Mouse (Mus musculus): ENCODE data around the gene Sesn3. TPM values are rescaled to one million over a fixed set of nuclear protein-coding genes. Genes with fewer than 3 reads are reported as not detected.

The Sesn3 gene
- polyA plus RNA-seq, 1 experiment from 2014 or later = 18.5 TPM

GRCm38 (mm10) chr9:14304262-14304968 is 29.5 kb downstream of the Sesn3 start:
- Histone ChIP-seq H3K9me3 (ENCODE audit: control insufficient read depth, low read length) (no peaks in the 10 kb centered on the region), H3K4me1 (ENCODE audit: control insufficient read depth in 2 of 2, insufficient read depth in 2 of 2, low read length in 2 of 2) (peaks cover 2 to 10% of the 10 kb centered on the region in 2 experiments; a peak in 2 of 4 replicates), H3K9ac (ENCODE audit: low read length) (no peak overlapping the region), H3K4me2 (ENCODE audit: low read length) (no peak overlapping the region), H3K27me3 (ENCODE audit: control insufficient read depth, insufficient read depth, low read length) (no peaks in the 10 kb centered on the region), H3K27ac (replicated peaks in 1 of 2; ENCODE audit: control insufficient read depth in 1 of 2, insufficient read depth in 1 of 2, low read depth in 2 of 2, low read length in 2 of 2) (no peak overlapping the region), H3K36me3 (ENCODE audit: control insufficient read depth, insufficient read depth, low read length) (peaks cover 20% of the 10 kb centered on the region), H3K4me3 (ENCODE audit: control insufficient read depth in 1 of 2, insufficient read depth in 1 of 2, low read depth in 1 of 2, low read length in 2 of 2) (no peak overlapping the region)
- ATAC-seq (ENCODE audit: insufficient number of reproducible peaks, insufficient read depth, low FRiP score, low read depth) = no peak
- WGBS = 75% methylated on average over 9 of the region's 9 CpGs

- 57% methylated on average over 3 of the region's 3 CpGs for WGBS
- H3K27ac ChIP-seq (replicated peaks in 1 of 2; ENCODE audit: control insufficient read depth in 1 of 2, insufficient read depth in 1 of 2, low read depth in 2 of 2, low read length in 2 of 2) = no peak overlapping the region
- ATAC-seq (ENCODE audit: insufficient number of reproducible peaks, insufficient read depth, low FRiP score, low read depth) = no peak
These were observed 32.5 kb downstream of the Sesn3 start for GRCm38 (mm10) chr9:14307341-14307740.

DNA sequence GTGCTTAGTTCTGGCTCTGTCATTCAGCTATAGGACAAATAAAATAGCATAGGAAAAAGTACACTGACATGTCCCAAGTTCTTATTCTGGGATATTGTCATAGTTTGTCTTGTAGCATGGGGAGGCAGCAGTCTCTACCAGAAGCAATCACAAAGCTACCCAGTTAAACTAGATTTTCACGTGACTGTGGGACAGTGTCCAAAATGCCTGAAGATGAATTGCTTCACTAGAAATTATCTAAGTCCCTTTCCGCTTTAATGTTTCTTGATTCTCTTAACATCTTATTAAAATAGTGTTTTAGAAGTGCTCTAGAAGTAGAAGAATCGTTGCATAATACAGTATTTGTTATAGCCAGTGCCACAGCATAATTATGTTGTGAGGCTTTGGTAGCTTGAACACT is 39.1 kb downstream of the Sesn3 start:
- 87% methylated on average over 3 of the region's 3 CpGs for WGBS
- Histone ChIP-seq H3K9ac (ENCODE audit: low read length) (no peak overlapping the region), H3K4me2 (ENCODE audit: low read length) (no peak overlapping the region), H3K9me3 (ENCODE audit: control insufficient read depth, low read length) (no peaks in the 10 kb centered on the region), H3K27me3 (ENCODE audit: control insufficient read depth, insufficient read depth, low read length) (no peaks in the 10 kb centered on the region), H3K4me1 (ENCODE audit: control insufficient read depth in 2 of 2, insufficient read depth in 2 of 2, low read length in 2 of 2) (no peaks in the 10 kb centered on the region), H3K4me3 (ENCODE audit: control insufficient read depth in 1 of 2, insufficient read depth in 1 of 2, low read depth in 1 of 2, low read length in 2 of 2) (no peak overlapping the region), H3K27ac (replicated peaks in 1 of 2; ENCODE audit: control insufficient read depth in 1 of 2, insufficient read depth in 1 of 2, low read depth in 2 of 2, low read length in 2 of 2) (no peak overlapping the region), H3K36me3 (ENCODE audit: control insufficient read depth, insufficient read depth, low read length) (peaks cover 61% of the 10 kb centered on the region)
- ATAC-seq (ENCODE audit: insufficient number of reproducible peaks, insufficient read depth, low FRiP score, low read depth) = no peak

More at GRCm38 (mm10) chr9:14307341-14307740, 32.5 kb downstream of the Sesn3 start:
- H3K27me3 ChIP-seq (ENCODE audit: control insufficient read depth, insufficient read depth, low read length) = no peaks in the 10 kb centered on the region
- H3K9ac ChIP-seq (ENCODE audit: low read length) = no peak overlapping the region
- peaks cover 40% of the 10 kb centered on the region for H3K36me3 ChIP-seq (ENCODE audit: control insufficient read depth, insufficient read depth, low read length)
- no peak overlapping the region for H3K4me2 ChIP-seq (ENCODE audit: low read length)
- H3K9me3 ChIP-seq (ENCODE audit: control insufficient read depth, low read length) = no peaks in the 10 kb centered on the region
- no peak overlapping the region for H3K4me3 ChIP-seq (ENCODE audit: control insufficient read depth in 1 of 2, insufficient read depth in 1 of 2, low read depth in 1 of 2, low read length in 2 of 2)
- no peaks in the 10 kb centered on the region for H3K4me1 ChIP-seq (ENCODE audit: control insufficient read depth in 2 of 2, insufficient read depth in 2 of 2, low read length in 2 of 2)

DNA sequence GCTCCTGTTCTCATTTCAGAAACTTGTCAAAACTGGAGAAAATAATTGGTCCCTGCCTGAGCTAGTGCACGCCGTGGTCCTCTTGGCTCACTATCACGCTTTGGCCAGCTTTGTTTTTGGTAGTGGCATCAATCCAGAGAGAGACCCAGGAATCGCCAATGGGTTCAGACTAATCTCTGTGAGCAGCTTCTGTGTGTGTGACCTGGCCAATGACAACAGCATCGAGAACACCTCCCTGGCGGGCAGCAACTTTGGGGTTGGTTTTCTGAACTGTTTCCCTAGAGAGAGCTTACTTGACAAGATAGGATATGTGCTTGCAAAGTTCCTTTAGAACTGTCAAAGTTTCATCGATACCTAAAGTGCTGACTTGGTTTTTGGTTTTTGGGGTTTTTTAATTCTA is 39.6 kb downstream of the Sesn3 start:
- H3K9me3 ChIP-seq (ENCODE audit: control insufficient read depth, low read length) = no peaks in the 10 kb centered on the region
- ATAC-seq (ENCODE audit: insufficient number of reproducible peaks, insufficient read depth, low FRiP score, low read depth) = no peak
- peaks cover 61% of the 10 kb centered on the region for H3K36me3 ChIP-seq (ENCODE audit: control insufficient read depth, insufficient read depth, low read length)
- H3K4me1 ChIP-seq (ENCODE audit: control insufficient read depth in 2 of 2, insufficient read depth in 2 of 2, low read length in 2 of 2) = no peaks in the 10 kb centered on the region
- WGBS = 76% methylated on average over 7 of the region's 7 CpGs
- no peaks in the 10 kb centered on the region for H3K27me3 ChIP-seq (ENCODE audit: control insufficient read depth, insufficient read depth, low read length)
- no peak overlapping the region for H3K4me2 ChIP-seq (ENCODE audit: low read length)
- H3K4me3 ChIP-seq (ENCODE audit: control insufficient read depth in 1 of 2, insufficient read depth in 1 of 2, low read depth in 1 of 2, low read length in 2 of 2) = no peak overlapping the region
- H3K9ac ChIP-seq (ENCODE audit: low read length) = no peak overlapping the region
- H3K27ac ChIP-seq (replicated peaks in 1 of 2; ENCODE audit: control insufficient read depth in 1 of 2, insufficient read depth in 1 of 2, low read depth in 2 of 2, low read length in 2 of 2) = no peak overlapping the region

DNA sequence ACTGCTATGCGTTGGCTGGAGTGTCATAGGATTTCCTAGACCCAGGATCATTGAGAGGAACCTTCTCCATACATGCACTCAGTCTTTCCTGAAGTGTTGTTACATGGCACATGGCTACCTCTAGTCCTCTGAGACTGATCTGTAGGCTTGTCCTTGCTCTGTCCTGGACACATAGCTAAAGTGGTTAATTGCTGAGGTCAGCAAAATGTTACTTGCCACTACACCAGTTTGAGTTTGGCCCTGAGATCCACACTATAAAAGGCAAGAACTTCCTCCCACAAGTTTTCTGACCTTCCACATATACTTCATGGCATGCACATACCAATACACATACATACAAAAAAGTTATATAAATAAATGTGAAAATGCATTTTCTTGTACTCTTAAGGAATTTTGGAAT is 41.8 kb downstream of the Sesn3 start:
- Histone ChIP-seq H3K36me3 (ENCODE audit: control insufficient read depth, insufficient read depth, low read length) (peaks cover 61% of the 10 kb centered on the region), H3K9me3 (ENCODE audit: control insufficient read depth, low read length) (no peaks in the 10 kb centered on the region), H3K9ac (ENCODE audit: low read length) (no peak overlapping the region), H3K4me3 (ENCODE audit: control insufficient read depth in 1 of 2, insufficient read depth in 1 of 2, low read depth in 1 of 2, low read length in 2 of 2) (no peak overlapping the region), H3K4me1 (ENCODE audit: control insufficient read depth in 2 of 2, insufficient read depth in 2 of 2, low read length in 2 of 2) (no peaks in the 10 kb centered on the region), H3K27me3 (ENCODE audit: control insufficient read depth, insufficient read depth, low read length) (no peaks in the 10 kb centered on the region), H3K4me2 (ENCODE audit: low read length) (no peak overlapping the region), H3K27ac (replicated peaks in 1 of 2; ENCODE audit: control insufficient read depth in 1 of 2, insufficient read depth in 1 of 2, low read depth in 2 of 2, low read length in 2 of 2) (no peak overlapping the region)
- 100% methylated on average over 1 of the region's 1 CpGs for WGBS
- no peak for ATAC-seq (ENCODE audit: insufficient number of reproducible peaks, insufficient read depth, low FRiP score, low read depth)

DNA sequence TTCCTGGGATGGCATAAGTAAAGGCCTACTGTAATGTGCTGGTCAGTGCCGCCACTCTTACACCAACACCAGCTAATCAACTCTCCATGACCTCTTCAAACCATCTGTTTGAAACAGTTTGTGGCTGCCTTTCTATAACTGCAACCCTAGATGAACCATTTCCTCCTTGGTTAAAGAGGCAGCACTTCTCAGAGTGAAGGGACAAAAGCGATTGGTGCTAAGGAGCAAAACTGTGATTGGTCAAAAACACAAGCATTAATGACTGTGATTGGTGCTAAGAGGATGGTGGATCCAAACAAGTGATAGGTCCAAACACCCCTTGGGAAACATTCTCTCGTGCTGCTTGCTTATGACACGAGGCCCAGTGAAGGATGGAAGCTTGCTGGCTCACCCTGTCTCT is 61.0 kb downstream of the Sesn3 start:
- no peak for ATAC-seq (ENCODE audit: insufficient number of reproducible peaks, insufficient read depth, low FRiP score, low read depth)
- Histone ChIP-seq H3K4me2 (ENCODE audit: low read length) (no peak overlapping the region), H3K9me3 (ENCODE audit: control insufficient read depth, low read length) (no peaks in the 10 kb centered on the region), H3K4me1 (ENCODE audit: control insufficient read depth in 2 of 2, insufficient read depth in 2 of 2, low read length in 2 of 2) (peaks cover 0 to 11% of the 10 kb centered on the region in 2 experiments; a peak in 3 of 4 replicates), H3K27me3 (ENCODE audit: control insufficient read depth, insufficient read depth, low read length) (no peaks in the 10 kb centered on the region), H3K4me3 (ENCODE audit: control insufficient read depth in 1 of 2, insufficient read depth in 1 of 2, low read depth in 1 of 2, low read length in 2 of 2) (no peak overlapping the region), H3K36me3 (ENCODE audit: control insufficient read depth, insufficient read depth, low read length) (peaks cover 8% of the 10 kb centered on the region), H3K27ac (replicated peaks in 1 of 2; ENCODE audit: control insufficient read depth in 1 of 2, insufficient read depth in 1 of 2, low read depth in 2 of 2, low read length in 2 of 2) (no peak overlapping the region), H3K9ac (ENCODE audit: low read length) (no peak overlapping the region)
- 84% methylated on average over 4 of the region's 4 CpGs for WGBS

GRCm38 (mm10) chr9:14336901-14337300 is 62.0 kb downstream of the Sesn3 start:
- Histone ChIP-seq H3K4me2 (ENCODE audit: low read length) (no peak overlapping the region), H3K9ac (ENCODE audit: low read length) (no peak overlapping the region), H3K27me3 (ENCODE audit: control insufficient read depth, insufficient read depth, low read length) (no peaks in the 10 kb centered on the region), H3K4me1 (ENCODE audit: control insufficient read depth in 2 of 2, insufficient read depth in 2 of 2, low read length in 2 of 2) (peaks cover 0 to 10% of the 10 kb centered on the region in 2 experiments; a peak in 3 of 4 replicates), H3K9me3 (ENCODE audit: control insufficient read depth, low read length) (no peaks in the 10 kb centered on the region), H3K36me3 (ENCODE audit: control insufficient read depth, insufficient read depth, low read length) (peaks cover 3% of the 10 kb centered on the region), H3K27ac (replicated peaks in 1 of 2; ENCODE audit: control insufficient read depth in 1 of 2, insufficient read depth in 1 of 2, low read depth in 2 of 2, low read length in 2 of 2) (no peak overlapping the region), H3K4me3 (ENCODE audit: control insufficient read depth in 1 of 2, insufficient read depth in 1 of 2, low read depth in 1 of 2, low read length in 2 of 2) (no peak overlapping the region)
- 84% methylated on average over 3 of the region's 3 CpGs for WGBS
- no peak for ATAC-seq (ENCODE audit: insufficient number of reproducible peaks, insufficient read depth, low FRiP score, low read depth)

DNA sequence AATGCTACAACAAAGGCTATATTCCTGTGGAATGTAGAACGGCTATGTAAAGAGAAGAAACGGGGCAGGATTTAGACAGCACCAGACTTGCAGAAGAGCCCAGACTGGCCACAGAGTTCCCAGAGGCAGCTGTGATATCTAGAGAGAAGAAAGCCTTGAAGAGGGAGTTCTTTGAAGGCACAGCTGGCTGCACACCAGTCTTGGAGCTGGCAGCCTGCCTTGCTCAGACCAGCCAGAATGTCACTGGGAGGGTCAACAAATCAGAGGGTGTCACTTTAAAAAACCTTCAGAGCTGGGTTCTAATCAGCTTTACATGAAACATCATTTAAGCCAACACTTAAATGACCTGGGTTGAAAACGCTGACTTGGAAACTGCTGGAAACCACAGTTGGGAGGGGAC is 63.8 kb downstream of the Sesn3 start:
- Histone ChIP-seq H3K27me3 (ENCODE audit: control insufficient read depth, insufficient read depth, low read length) (no peaks in the 10 kb centered on the region), H3K4me2 (ENCODE audit: low read length) (no peak overlapping the region), H3K27ac (replicated peaks in 1 of 2; ENCODE audit: control insufficient read depth in 1 of 2, insufficient read depth in 1 of 2, low read depth in 2 of 2, low read length in 2 of 2) (no peak overlapping the region), H3K9me3 (ENCODE audit: control insufficient read depth, low read length) (no peaks in the 10 kb centered on the region), H3K9ac (ENCODE audit: low read length) (no peak overlapping the region), H3K4me1 (ENCODE audit: control insufficient read depth in 2 of 2, insufficient read depth in 2 of 2, low read length in 2 of 2) (peaks cover 0 to 3% of the 10 kb centered on the region in 2 experiments; a peak in 2 of 4 replicates), H3K4me3 (ENCODE audit: control insufficient read depth in 1 of 2, insufficient read depth in 1 of 2, low read depth in 1 of 2, low read length in 2 of 2) (no peak overlapping the region), H3K36me3 (ENCODE audit: control insufficient read depth, insufficient read depth, low read length) (no peaks in the 10 kb centered on the region)
- 51% methylated on average over 3 of the region's 3 CpGs for WGBS
- no peak for ATAC-seq (ENCODE audit: insufficient number of reproducible peaks, insufficient read depth, low FRiP score, low read depth)

All from heart, embryonic 14.5 days (tissue).